Mouse (Mus musculus): Measurements from ENCODE around the gene Rbm42.

- TF ChIP-seq CTCF (conservative IDR thresholded peaks at IDR 0.05; ENCODE audit: insufficient read depth, insufficient read length, low read depth, low read length) (no peak), POLR2A (IDR thresholded peaks at IDR 0.05; ENCODE audit: low read depth, low read length) (no peak)
These were observed 11.0 kb downstream of the Rbm42 start for GRCm38 (mm10) chr7:30639083-30639482.
